Mouse (Mus musculus) ES-E14 (cell line): ENCODE results near the gene Lyrm7. TPM values are rescaled to one million over a fixed set of nuclear protein-coding genes. Genes with fewer than 3 reads are reported as not detected.
"Not testable (repeated sequence)": the region's sequence is repeated elsewhere in the genome, so short reads cannot be mapped to it uniquely, and the experiment has no call there.

Source experiments
- DNase-seq: peaks from one replicate; pipeline ENCODE4 v3.0.0-alpha.2; 2013; ENCODE audit warnings: low read depth, low spot score
- H3K27ac ChIP-seq: 2 replicates; pipeline ENCODE4 v1.5.1; 2012; ENCODE audit warnings: low read depth, mild to moderate bottlenecking, low read length, moderate library complexity, mixed read lengths; ENCODE audit not compliant: poor library complexity, insufficient read depth, severe bottlenecking
- H3K36me3 ChIP-seq: 2 replicates; pipeline ENCODE4 v1.6.1; 2012; ENCODE audit warnings: mild to moderate bottlenecking, low read length, moderate library complexity, mixed read lengths; ENCODE audit not compliant: control insufficient read depth, poor library complexity, insufficient read depth, severe bottlenecking
- H3K4me1 ChIP-seq, 2 experiments: fragments of 150-350 bp in 1 of 2; sonication (generic) in 1 of 2; 2 replicates each; pipeline ENCODE4 v1.6.1; 2012; ENCODE audit warnings: low read length in 2 of 2, mild to moderate bottlenecking in 1 of 2, mixed read lengths in 1 of 2; ENCODE audit not compliant: control insufficient read depth in 2 of 2, insufficient read depth in 2 of 2, poor library complexity in 1 of 2
- H3K4me3 ChIP-seq, 2 experiments: fragments of 150-350 bp in 1 of 2; sonication (generic) in 1 of 2; 2 replicates each; pipeline ENCODE4 v1.5.1; 2012; ENCODE audit warnings: low read length in 2 of 2, low read depth in 1 of 2, mild to moderate bottlenecking in 1 of 2, mixed read lengths in 1 of 2; ENCODE audit not compliant: insufficient read depth in 1 of 2, poor library complexity in 1 of 2, severe bottlenecking in 1 of 2
- H3K9ac ChIP-seq: 2 replicates; pipeline ENCODE4 v1.6.1; 2012; ENCODE audit warnings: low read depth, mild to moderate bottlenecking, low read length, mixed read lengths; ENCODE audit not compliant: poor library complexity, insufficient read depth, severe bottlenecking
- H3K9me3 ChIP-seq: fragments of 150-350 bp; sonication (generic); 2 replicates; pipeline ENCODE4 v1.6.1; 2012; ENCODE audit warnings: low read depth, mild to moderate bottlenecking, low read length; ENCODE audit not compliant: control insufficient read depth, insufficient read depth
- CHD2 ChIP-seq: IDR thresholded peaks from 2 replicates; pipeline ENCODE4 v1.6.1; 2014; ENCODE audit warnings: mild to moderate bottlenecking, low read depth, low read length, inconsistent platforms
- HCFC1 ChIP-seq: IDR thresholded peaks from 2 replicates; pipeline ENCODE4 v1.6.1; 2012; ENCODE audit warnings: low read length, inconsistent platforms, borderline replicate concordance; ENCODE audit not compliant: insufficient read depth
- MAFK ChIP-seq: IDR thresholded peaks from 2 replicates; pipeline ENCODE4 v1.6.1; 2014; ENCODE audit warnings: mild to moderate bottlenecking, low read depth, low read length, inconsistent platforms; ENCODE audit not compliant: insufficient read depth
- ZC3H11A ChIP-seq: IDR thresholded peaks from 2 replicates; pipeline ENCODE4 v1.6.1; 2012; ENCODE audit warnings: low read depth, mild to moderate bottlenecking, inconsistent platforms, low read length, borderline replicate concordance
- ZNF384 ChIP-seq: IDR thresholded peaks from 2 replicates; pipeline ENCODE4 v1.6.1; 2012; ENCODE audit warnings: low read depth, low read length, inconsistent platforms
- in situ Hi-C, 2 experiments: fragments of 600-800 bp; cut with MboI; formaldehyde crosslinking; loops; one replicate each; pipeline ENCODE4 v1.15.1; 2025; ENCODE audit warnings: low sequenced_read_pairs in 2 of 2, inconsistent platforms in 1 of 2; ENCODE audit not compliant: unreplicated experiment in 2 of 2
- total RNA-seq: library from RNA; depleted of rRNA; stranded (reverse); fragments of 300-350 nt; gene quantifications from 2 replicates; pipeline ENCODE4 v1.2.3, GENCODE M21; 2012

Gene Lyrm7
- total RNA-seq, 1 experiment = 0.98 TPM

GRCm38 (mm10) chr11:54902333-54903323 lies 41.9 kb upstream of the Lyrm7 start, which contains the start of gene Gpx3:
TSS of gene Gpx3 (plus strand) at chr11:54902453.
- in situ Hi-C loops = no loop called here
- Histone ChIP-seq H3K9me3 (no peaks in the 10 kb centered on the region), H3K9ac (peak within 1 kb of the TSS; percentile 50), H3K36me3 (no peaks in the 10 kb centered on the region), H3K4me1 (peaks cover 0 to 2% of the 10 kb centered on the region in 2 experiments; a peak in 1 of 4 replicates), H3K4me3 (peak within 1 kb of the TSS; percentile 66 to 80), H3K27ac (no peak within 1 kb of the TSS)
- DNase-seq = peak; percentile 61
- TF ChIP-seq CHD2 (no peak), HCFC1 (no peak), ZNF384 (no peak), ZC3H11A (no peak), MAFK (no peak)

- in situ Hi-C loops = no loop called here
- H3K36me3 ChIP-seq = no peaks in the 10 kb centered on the region
- H3K4me3 ChIP-seq = no peak overlapping the region
- H3K27ac ChIP-seq = no peak overlapping the region
- no peaks in the 10 kb centered on the region for H3K9me3 ChIP-seq
- DNase-seq = no peak
- H3K4me1 ChIP-seq = peaks cover 0 to 2% of the 10 kb centered on the region in 2 experiments; a peak in 1 of 4 replicates
- no peak overlapping the region for H3K9ac ChIP-seq
- TF ChIP-seq CHD2 (no peak), HCFC1 (no peak), ZNF384 (no peak), MAFK (no peak), ZC3H11A (no peak)
Observed at GRCm38 (mm10) chr11:54899657-54900056, 38.9 kb upstream of the Lyrm7 start.

- no peak for DNase-seq
- Histone ChIP-seq H3K9me3 (no peaks in the 10 kb centered on the region), H3K9ac (no peak overlapping the region), H3K27ac (no peak overlapping the region), H3K36me3 (no peaks in the 10 kb centered on the region), H3K4me1 (no peaks in the 10 kb centered on the region), H3K4me3 (no peak overlapping the region)
- in situ Hi-C loops = no loop called here
- TF ChIP-seq ZNF384 (no peak), ZC3H11A (no peak), CHD2 (no peak), HCFC1 (no peak), MAFK (no peak)
Observed at GRCm38 (mm10) chr11:54897470-54897869, 36.8 kb upstream of the Lyrm7 start.

- H3K9ac ChIP-seq, H3K4me3 ChIP-seq, H3K36me3 ChIP-seq, in situ Hi-C loops, H3K4me1 ChIP-seq, H3K9me3 ChIP-seq, DNase-seq, H3K27ac ChIP-seq: not testable (repeated sequence)
Observed at GRCm38 (mm10) chr11:54896646-54897045, 35.9 kb upstream of the Lyrm7 start.
